Comparison of ENCODE assay signal across 18 mouse cellular contexts in the genomic region with DNA sequence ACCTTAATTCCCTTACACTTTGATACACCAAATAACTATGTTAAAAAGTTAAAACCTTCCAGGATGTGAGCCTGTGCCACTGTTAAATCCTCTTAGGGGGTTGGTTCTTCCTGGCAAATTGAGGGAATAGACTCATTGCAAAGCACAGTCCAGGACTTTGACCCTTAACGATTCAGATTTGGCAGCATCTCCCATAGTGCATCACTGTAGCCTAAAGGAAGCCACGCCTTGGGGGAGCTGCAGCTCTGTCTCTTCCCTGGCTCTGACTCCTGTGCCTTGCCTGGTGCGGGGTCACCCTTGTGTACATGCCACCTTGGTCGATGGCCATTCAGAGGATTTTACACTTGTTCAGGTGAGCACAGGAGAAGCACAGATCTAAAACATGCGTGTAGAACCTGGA. TPM values are rescaled to one million over a fixed set of nuclear protein-coding genes. Genes with fewer than 3 reads are reported as not detected.
"Had no signal": no experiment of that assay in that cellular context is flagged by ENCODE, and none has a peak within 500 bp of the region (broad histone marks: within the 10 kb centered on the region; RNA-seq: fewer than 3 reads in every experiment).

No protein-coding gene starts in this region.

- ATAC-seq: hindbrain, embryonic 16.5 days; inflammation-experienced regulatory T-cells, adult 6 months; lung, postnatal 0 days; midbrain, embryonic 13.5 days had no signal

- H3K27me3 ChIP-seq: hindbrain, embryonic 12.5 days; midbrain, embryonic 13.5 days; stomach, embryonic 15.5 days had no signal

- H3K27ac ChIP-seq: hindbrain, embryonic 12.5 days; left cerebral cortex, adult 2 months; limb, embryonic 10.5 days; midbrain, embryonic 13.5 days; stomach, embryonic 15.5 days had no signal

- H3K9ac ChIP-seq: hindbrain, embryonic 12.5 days; midbrain, embryonic 13.5 days; stomach, embryonic 15.5 days had no signal

- H3K9me3 ChIP-seq: hindbrain, embryonic 12.5 days; limb, embryonic 10.5 days; midbrain, embryonic 13.5 days; stomach, embryonic 15.5 days had no signal

- H3K4me3 ChIP-seq: hindbrain, embryonic 12.5 days; left cerebral cortex, adult 2 months; limb, embryonic 10.5 days; midbrain, embryonic 13.5 days; stomach, embryonic 15.5 days had no signal

- H3K4me2 ChIP-seq: hindbrain, embryonic 12.5 days; midbrain, embryonic 13.5 days; stomach, embryonic 15.5 days had no signal

- DNase-seq: lung, adult 18-20 months; lung, postnatal 36 days; right cerebral cortex, postnatal 14 days; thymus, postnatal 4 days had no signal

RNA-seq across cellular contexts. Expression of a gene that starts 18.8 kb away (rescaled TPM):
- total RNA-seq: left cerebral cortex, adult 2 months; left cerebral cortex, postnatal 14 days; megakaryocyte progenitor cell, adult 5-6 weeks had no signal
- polyA plus RNA-seq: hindbrain, embryonic 12.5 days; hindbrain, embryonic 16.5 days; inflammation-experienced regulatory T-cells, adult 6 months; large intestine, adult 2 months; limb, embryonic 10.5 days; midbrain, embryonic 13.5 days; spleen, adult 2 months; testis, adult 2 months; thymus, postnatal 0 days had no signal
